Mouse (Mus musculus) hindbrain, embryonic 10.5 days (tissue): Measurements from ENCODE around the gene Fcrla. TPM values are rescaled to one million over a fixed set of nuclear protein-coding genes. Genes with fewer than 3 reads are reported as not detected.
A peak's percentile ranks its signal among the peaks of the same experiment; 100 is the strongest.

ENCODE experiments used
- DNase-seq: peaks from one replicate; pipeline ENCODE4 v3.0.0-alpha.2; 2017; ENCODE audit warnings: low spot score
- H3K27ac ChIP-seq: fragments of 300-500 bp; sonication (generic); 2 replicates; pipeline ENCODE4 v1.5.1; 2016; ENCODE audit warnings: mild to moderate bottlenecking, moderate library complexity
- H3K27me3 ChIP-seq: fragments of 300-500 bp; sonication (generic); 2 replicates; pipeline ENCODE4 v1.6.1; 2016; ENCODE audit warnings: mild to moderate bottlenecking; ENCODE audit not compliant: poor library complexity, insufficient read depth, severe bottlenecking
- H3K36me3 ChIP-seq: fragments of 300-500 bp; sonication (generic); 2 replicates; pipeline ENCODE4 v1.6.1; 2016; ENCODE audit warnings: mild to moderate bottlenecking, moderate library complexity
- H3K4me1 ChIP-seq: fragments of 300-500 bp; sonication (generic); replicated peaks from 2 replicates; pipeline ENCODE4 v1.6.1; 2016; ENCODE audit warnings: mild to moderate bottlenecking
- H3K4me3 ChIP-seq: fragments of 300-500 bp; sonication (generic); 2 replicates; pipeline ENCODE4 v1.5.1; 2016; ENCODE audit warnings: mild to moderate bottlenecking, moderate library complexity
- H3K9me3 ChIP-seq: fragments of 300-500 bp; sonication (generic); 2 replicates; pipeline ENCODE4 v1.6.1; 2016; ENCODE audit warnings: mild to moderate bottlenecking, moderate library complexity
- WGBS: fragments of 180-500 bp; shearing (Covaris S2); methylation state at CpG from one replicate; pipeline ENCODE4 v1.1.7; 2016; 5-methylcytosine and 5-hydroxymethylcytosine counted together
- polyA plus RNA-seq: library from polyadenylated mRNA; unstranded; fragments of >200 nt; fragmentation: Nextera tagmentation; extraction: Ambion mirVana; gene quantifications from 2 replicates; pipeline ENCODE4 v1.2.1, GENCODE M21; 2016

The Fcrla gene
- polyA plus RNA-seq, 1 experiment from 2014 or later: not detected

- no peaks in the 10 kb centered on the region for H3K36me3 ChIP-seq
- 85% methylated on average over 5 of the region's 5 CpGs for WGBS
Observed at GRCm38 (mm10) chr1:170896651-170897281, 30.6 kb downstream of the Fcrla start.

DNA sequence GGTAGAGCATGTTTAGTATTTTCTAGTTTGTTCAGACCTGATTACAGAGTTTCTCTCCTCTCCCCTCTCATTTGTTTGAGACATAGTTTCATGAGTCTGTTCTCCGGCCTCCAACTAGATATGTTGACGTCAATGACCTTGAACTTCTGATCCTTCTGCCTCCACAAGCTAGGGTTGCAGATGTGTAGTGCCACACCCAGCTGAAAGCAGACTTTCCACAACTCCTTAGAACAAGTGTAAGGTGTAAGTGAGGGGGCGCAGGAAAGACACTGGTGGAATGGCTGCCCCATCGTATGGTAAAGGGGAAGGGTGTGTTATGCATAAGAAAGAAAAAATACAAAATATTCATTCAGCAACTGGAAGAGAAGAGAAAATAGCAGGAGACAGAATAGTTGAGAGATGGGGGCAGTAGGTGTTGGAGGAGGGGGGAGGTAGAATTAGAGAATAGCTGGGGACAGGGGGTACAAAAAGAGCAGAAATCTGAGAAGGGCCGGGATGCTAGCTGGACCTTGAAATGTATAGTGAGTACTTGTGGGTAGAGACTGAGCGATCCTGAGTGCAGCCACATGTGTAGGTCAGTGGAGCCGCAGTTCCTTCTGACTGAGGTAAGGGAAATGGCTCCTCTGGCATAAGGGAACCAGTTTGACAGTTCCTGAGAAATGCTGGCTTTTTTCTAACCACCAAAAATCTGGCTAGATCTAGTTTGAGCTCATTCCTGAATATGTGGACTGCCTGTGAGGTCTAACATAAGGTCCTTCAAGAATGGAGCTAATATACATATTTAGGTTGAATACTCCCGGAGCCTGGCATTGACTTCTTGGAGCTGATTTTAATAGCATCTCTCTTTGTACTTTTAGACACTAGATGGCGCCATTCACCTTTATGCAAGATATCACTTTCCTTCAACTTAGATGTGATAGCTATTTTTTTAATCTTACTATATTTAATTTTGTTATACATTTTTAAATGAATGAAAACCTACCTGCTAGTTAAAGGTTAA lies 32.5 kb downstream of the Fcrla start:
- WGBS: 68% methylated on average over 9 of the region's 9 CpGs
- no peak for DNase-seq
- Histone ChIP-seq H3K27ac (no peak overlapping the region), H3K36me3 (no peaks in the 10 kb centered on the region), H3K27me3 (no peaks in the 10 kb centered on the region), H3K9me3 (no peaks in the 10 kb centered on the region), H3K4me3 (no peak overlapping the region), H3K4me1 (no peaks in the 10 kb centered on the region)

More at GRCm38 (mm10) chr1:170896651-170897281, 30.6 kb downstream of the Fcrla start:
- Histone ChIP-seq H3K4me3 (no peak overlapping the region), H3K9me3 (no peaks in the 10 kb centered on the region), H3K27me3 (peaks cover under 1% of the 10 kb centered on the region; the same call in 1 of the 2 replicates), H3K4me1 (no peaks in the 10 kb centered on the region; the same call in 1 of the 2 replicates), H3K27ac (no peak overlapping the region)
- no peak for DNase-seq

GRCm38 (mm10) chr1:170892279-170892678 lies 35.1 kb downstream of the Fcrla start:
- WGBS: 51% methylated on average over 1 of the region's 1 CpGs
- H3K36me3 ChIP-seq: no peaks in the 10 kb centered on the region
- no peaks in the 10 kb centered on the region for H3K27me3 ChIP-seq
- no peak overlapping the region for H3K27ac ChIP-seq
- peaks cover 8% of the 10 kb centered on the region for H3K4me1 ChIP-seq
- H3K4me3 ChIP-seq: no peak overlapping the region
- H3K9me3 ChIP-seq: no peaks in the 10 kb centered on the region
- no peak for DNase-seq

DNA sequence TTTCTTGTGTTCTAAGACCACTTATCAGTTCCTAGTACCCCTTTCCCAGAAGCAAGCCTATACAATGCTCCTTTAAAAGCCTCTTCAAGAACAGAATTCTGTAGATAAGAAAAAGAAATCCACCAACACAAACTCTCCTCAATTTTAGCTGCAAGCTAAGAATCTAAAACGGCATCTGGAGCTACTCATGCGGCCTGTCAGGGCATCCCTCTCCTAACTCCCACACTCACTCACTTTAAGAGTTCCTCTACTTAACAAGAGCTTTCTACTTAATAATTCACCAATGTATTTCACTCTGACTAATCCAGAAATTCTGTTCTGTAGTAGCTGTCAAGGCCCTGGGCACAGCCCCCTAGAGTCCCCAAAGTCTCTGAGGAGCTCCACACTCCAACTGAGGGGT lies 35.7 kb downstream of the Fcrla start:
- no peak for DNase-seq
- no peaks in the 10 kb centered on the region for H3K36me3 ChIP-seq
- no peaks in the 10 kb centered on the region for H3K27me3 ChIP-seq
- H3K27ac ChIP-seq: no peak overlapping the region
- no peaks in the 10 kb centered on the region for H3K9me3 ChIP-seq
- peaks cover 8% of the 10 kb centered on the region for H3K4me1 ChIP-seq
- no peak overlapping the region for H3K4me3 ChIP-seq
- WGBS: 75% methylated on average over 2 of the region's 2 CpGs

GRCm38 (mm10) chr1:170889310-170889709 lies 38.1 kb downstream of the Fcrla start:
- WGBS: 72% methylated on average over 4 of the region's 4 CpGs
- Histone ChIP-seq H3K36me3 (no peaks in the 10 kb centered on the region), H3K27ac (no peak overlapping the region), H3K9me3 (no peaks in the 10 kb centered on the region), H3K4me1 (peaks cover 19% of the 10 kb centered on the region), H3K4me3 (no peak overlapping the region), H3K27me3 (no peaks in the 10 kb centered on the region)
- DNase-seq: no peak

GRCm38 (mm10) chr1:170886044-170886458 lies 41.3 kb downstream of the Fcrla start:
- H3K36me3 ChIP-seq: peaks cover 13% of the 10 kb centered on the region
- H3K9me3 ChIP-seq: no peaks in the 10 kb centered on the region
- no peaks in the 10 kb centered on the region for H3K27me3 ChIP-seq
- peaks cover 29% of the 10 kb centered on the region for H3K4me1 ChIP-seq
- WGBS: 63% methylated on average over 6 of the region's 6 CpGs
- DNase-seq: no peak
- H3K27ac ChIP-seq: no peak overlapping the region
- H3K4me3 ChIP-seq: no peak overlapping the region

- Histone ChIP-seq H3K4me1 (peaks cover 29% of the 10 kb centered on the region), H3K27ac (peak within 1 kb of the TSS; percentile 92), H3K9me3 (no peaks in the 10 kb centered on the region), H3K4me3 (peak within 1 kb of the TSS; percentile 90), H3K36me3 (peaks cover 22% of the 10 kb centered on the region), H3K27me3 (no peaks in the 10 kb centered on the region)
- DNase-seq: peak; percentile 89
- under 1% methylated on average over 46 of the region's 46 CpGs for WGBS
Observed at GRCm38 (mm10) chr1:170884978-170885561, 42.3 kb downstream of the Fcrla start, which contains the start of the genes Gm26620 and Dusp12. TSS of gene Gm26620 (plus strand) at chr1:170885065. TSS of gene Dusp12 (minus strand) at chr1:170885540.

- H3K36me3 ChIP-seq: peaks cover 29% of the 10 kb centered on the region
- peak overlapping the region; percentile 92 for H3K27ac ChIP-seq
- 36% methylated on average over 8 of the region's 8 CpGs for WGBS
Observed at GRCm38 (mm10) chr1:170884390-170884789, 43.0 kb downstream of the Fcrla start.

DNA sequence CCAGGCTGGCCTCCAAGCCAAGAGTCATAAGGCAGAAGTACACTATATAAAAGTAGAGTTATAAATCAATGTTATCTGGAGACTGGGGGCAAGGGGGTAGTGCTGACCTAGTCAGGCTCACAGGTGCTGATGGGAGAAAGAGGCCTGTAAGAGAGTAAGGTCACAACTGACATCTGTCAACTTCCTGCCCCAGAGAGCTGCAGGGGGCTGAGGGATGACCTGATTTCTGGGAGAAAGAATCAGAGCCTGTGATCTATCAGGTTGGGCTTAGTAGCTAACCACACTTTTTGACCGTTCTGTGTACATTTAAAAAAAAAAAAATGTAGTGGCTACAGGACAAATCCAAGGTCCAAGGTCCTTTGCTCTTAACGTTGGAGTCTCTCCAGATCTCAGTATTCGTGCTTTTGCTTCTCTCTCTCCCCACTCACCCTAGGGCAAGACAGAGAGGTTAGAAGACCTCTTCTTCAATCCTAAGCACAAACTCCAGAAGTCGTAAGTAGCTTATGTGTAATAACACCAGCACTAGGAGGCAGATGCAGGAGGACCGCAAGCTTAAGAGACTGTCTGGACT lies 44.4 kb downstream of the Fcrla start:
- H3K9me3 ChIP-seq: no peaks in the 10 kb centered on the region
- H3K4me3 ChIP-seq: no peak overlapping the region
- no peak overlapping the region for H3K27ac ChIP-seq
- 89% methylated on average over 5 of the region's 5 CpGs for WGBS
- no peaks in the 10 kb centered on the region for H3K27me3 ChIP-seq
- DNase-seq: no peak
- H3K4me1 ChIP-seq: peaks cover 21% of the 10 kb centered on the region
- H3K36me3 ChIP-seq: peaks cover 38% of the 10 kb centered on the region

More at GRCm38 (mm10) chr1:170884390-170884789, 43.0 kb downstream of the Fcrla start:
- Histone ChIP-seq H3K4me3 (peak overlapping the region; percentile 90), H3K4me1 (peaks cover 24% of the 10 kb centered on the region), H3K27me3 (no peaks in the 10 kb centered on the region), H3K9me3 (no peaks in the 10 kb centered on the region)
- no peak for DNase-seq

DNA sequence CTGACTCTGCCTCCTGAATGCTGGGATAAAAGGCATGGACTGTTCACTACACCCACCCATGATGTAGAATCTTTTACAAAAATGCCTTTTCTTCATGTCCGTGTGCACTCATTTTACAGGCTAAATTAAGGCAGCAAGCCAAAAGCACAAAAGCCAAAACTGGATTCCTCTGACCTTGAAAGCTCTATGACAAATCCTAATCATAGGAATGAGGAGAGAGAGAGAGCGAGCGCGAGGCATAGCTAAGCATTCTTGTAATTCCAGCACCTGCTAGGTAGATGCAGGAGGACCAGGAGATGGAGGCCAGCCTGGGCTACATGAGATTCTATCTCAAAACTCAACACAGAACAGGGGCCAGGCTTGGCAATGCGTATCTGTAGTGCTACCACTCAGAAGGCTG lies 50.5 kb downstream of the Fcrla start:
- Histone ChIP-seq H3K27me3 (no peaks in the 10 kb centered on the region), H3K4me3 (no peak overlapping the region), H3K9me3 (no peaks in the 10 kb centered on the region), H3K36me3 (peaks cover 83% of the 10 kb centered on the region), H3K4me1 (no peaks in the 10 kb centered on the region), H3K27ac (no peak overlapping the region)
- no peak for DNase-seq
- 95% methylated on average over 5 of the region's 5 CpGs for WGBS

- Histone ChIP-seq H3K36me3 (peaks cover 79% of the 10 kb centered on the region), H3K27ac (no peak overlapping the region), H3K4me3 (no peak overlapping the region), H3K27me3 (no peaks in the 10 kb centered on the region), H3K9me3 (no peaks in the 10 kb centered on the region), H3K4me1 (no peaks in the 10 kb centered on the region)
- 90% methylated on average over 3 of the region's 3 CpGs for WGBS
- DNase-seq: no peak
Observed at GRCm38 (mm10) chr1:170875676-170876075, 51.7 kb downstream of the Fcrla start.

GRCm38 (mm10) chr1:170871961-170872360 lies 55.4 kb downstream of the Fcrla start:
- no peak for DNase-seq
- Histone ChIP-seq H3K9me3 (no peaks in the 10 kb centered on the region), H3K27me3 (no peaks in the 10 kb centered on the region), H3K36me3 (peaks cover 49% of the 10 kb centered on the region), H3K4me1 (peaks cover 2% of the 10 kb centered on the region), H3K4me3 (no peak overlapping the region), H3K27ac (no peak overlapping the region)
- whole genome bisulfite sequencing: 95% methylated on average over 2 of the region's 2 CpGs
